Mouse (Mus musculus) bone marrow macrophage, adult 2 months (primary cell): ENCODE results near the gene Tmprss13.

Source experiments
- CTCF ChIP-seq: IDR thresholded peaks from 2 replicates; pipeline ENCODE4 v1.5.1; 2012; ENCODE audit warnings: low read depth, mild to moderate bottlenecking, low read length, moderate library complexity
- POLR2A ChIP-seq: IDR thresholded peaks from 2 replicates; pipeline ENCODE4 v1.6.1; 2012; ENCODE audit warnings: mild to moderate bottlenecking, low read depth, low read length, borderline replicate concordance

- TF ChIP-seq POLR2A (no peak), CTCF (no peak)
These were observed 76.3 kb downstream of the Tmprss13 start for GRCm38 (mm10) chr9:45395218-45395617.
